Mouse (Mus musculus): ENCODE data around the gene Hoxd10. TPM values are rescaled to one million over a fixed set of nuclear protein-coding genes. Genes with fewer than 3 reads are reported as not detected.

Hoxd10 gene
- polyA plus RNA-seq, 1 experiment from 2014 or later = not detected

DNA sequence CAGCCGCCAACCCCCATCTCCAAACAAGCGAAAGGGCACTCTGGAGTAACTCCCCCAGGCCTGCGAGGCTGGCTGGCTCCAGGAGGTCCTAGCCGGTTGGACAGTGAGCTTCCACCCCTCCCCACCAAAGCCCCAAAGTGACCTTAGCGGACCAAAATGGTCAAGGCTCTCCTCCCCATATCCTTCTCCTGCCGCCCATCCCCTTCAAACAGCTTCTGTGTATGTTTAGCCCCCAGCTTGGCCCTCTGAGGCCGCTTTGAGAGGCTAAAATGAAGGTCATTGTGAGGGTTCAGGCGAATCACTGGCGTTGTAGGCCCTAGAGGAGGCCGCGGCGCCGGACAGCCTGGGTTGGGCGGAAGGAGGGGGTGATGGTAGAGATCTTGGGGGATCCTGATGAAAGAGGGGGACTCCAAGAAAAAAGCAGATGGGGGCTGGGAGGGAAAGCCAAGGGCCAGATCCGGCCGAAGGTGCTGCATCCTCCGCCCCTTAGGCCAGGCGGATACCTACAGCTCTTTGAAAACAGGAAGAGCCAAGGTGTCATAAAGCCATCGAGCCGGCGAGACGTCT lies 8.9 kb downstream of the Hoxd10 start:
- Histone ChIP-seq H3K4me1 (replicated peaks) (peaks cover 27% of the 10 kb centered on the region), H3K9ac (no peak overlapping the region), H3K27ac (no peak overlapping the region), H3K27me3 (peaks cover 99% of the 10 kb centered on the region), H3K9me3 (replicated peaks) (no peaks in the 10 kb centered on the region), H3K36me3 (no peaks in the 10 kb centered on the region), H3K4me3 (no peak overlapping the region), H3K4me2 (no peak overlapping the region)
- 7% methylated on average over 22 of the region's 22 CpGs for WGBS
- no peak for ATAC-seq (replicated peaks; ENCODE audit: insufficient number of reproducible peaks, insufficient read depth, low FRiP score, low read depth)

DNA sequence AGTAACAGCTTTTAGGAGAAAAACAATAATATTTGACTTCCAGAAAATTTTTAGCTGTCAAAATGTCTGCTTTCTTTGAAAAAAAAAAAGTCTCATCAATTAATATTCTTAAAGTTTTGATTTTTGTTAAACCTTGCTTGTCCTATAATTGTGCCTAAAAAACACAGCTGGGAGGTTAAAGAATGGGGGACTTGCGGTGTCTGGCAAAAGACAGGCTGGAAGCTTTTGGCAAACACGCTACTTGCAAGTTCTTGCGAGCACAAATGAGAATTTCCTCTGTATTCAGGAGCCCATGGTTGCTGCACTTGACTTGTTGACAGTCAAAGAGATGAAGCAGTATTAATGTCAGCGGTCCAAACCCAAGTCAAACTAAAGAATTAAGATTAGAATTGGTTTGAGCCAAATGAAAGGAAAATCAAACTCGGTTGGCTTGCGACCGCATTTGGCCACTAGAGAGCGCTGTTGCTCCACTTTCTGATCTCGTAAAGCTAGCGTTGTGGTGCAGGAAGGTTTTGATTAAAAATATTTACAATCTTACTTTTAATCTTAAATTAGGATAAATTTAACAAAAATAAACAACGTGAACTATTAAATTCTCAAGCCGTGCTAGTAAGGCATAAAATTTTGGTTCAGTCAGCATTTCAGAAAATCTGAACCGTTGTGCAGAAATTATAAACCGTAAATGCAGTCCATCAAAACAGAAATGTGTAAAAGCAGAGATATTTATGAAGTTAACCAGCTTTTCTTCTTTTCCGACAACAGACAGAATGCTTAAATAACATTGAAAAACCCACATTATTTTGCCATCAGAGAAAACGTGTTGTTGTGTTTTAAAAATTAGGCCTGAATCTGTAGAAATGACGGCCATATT lies 10.5 kb downstream of the Hoxd10 start:
- WGBS = 14% methylated on average over 17 of the region's 17 CpGs
- Histone ChIP-seq H3K4me3 (no peak overlapping the region), H3K36me3 (no peaks in the 10 kb centered on the region), H3K4me2 (no peak overlapping the region), H3K4me1 (replicated peaks) (peaks cover 28% of the 10 kb centered on the region), H3K9me3 (replicated peaks) (no peaks in the 10 kb centered on the region), H3K27ac (no peak overlapping the region), H3K27me3 (peaks cover 98% of the 10 kb centered on the region), H3K9ac (no peak overlapping the region)
- ATAC-seq (replicated peaks; ENCODE audit: insufficient number of reproducible peaks, insufficient read depth, low FRiP score, low read depth) = no peak

DNA sequence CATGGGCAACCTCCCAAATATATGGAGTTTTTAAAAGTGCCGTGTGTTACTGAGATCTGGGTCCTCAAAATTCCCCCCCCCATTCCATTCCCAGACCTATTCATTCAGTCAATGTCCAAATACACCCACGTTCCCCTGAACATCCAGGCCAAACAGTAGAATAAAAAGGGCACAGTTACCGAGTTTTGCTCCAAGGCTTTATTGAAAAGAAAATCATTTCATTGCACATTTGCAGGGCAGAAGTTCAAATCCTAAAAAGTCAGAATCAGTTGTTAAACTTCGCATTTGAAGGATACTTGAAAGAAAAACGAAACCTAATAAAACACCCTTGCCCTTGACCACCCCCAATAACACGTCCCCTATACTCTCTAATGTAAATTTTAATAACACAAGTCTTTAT lies 11.1 kb downstream of the Hoxd10 start:
- Histone ChIP-seq H3K4me2 (no peak overlapping the region), H3K27me3 (peaks cover 98% of the 10 kb centered on the region), H3K27ac (no peak overlapping the region), H3K4me1 (replicated peaks) (peaks cover 24% of the 10 kb centered on the region), H3K36me3 (no peaks in the 10 kb centered on the region), H3K9me3 (replicated peaks) (no peaks in the 10 kb centered on the region), H3K9ac (no peak overlapping the region), H3K4me3 (no peak overlapping the region)
- WGBS = 31% methylated on average over 6 of the region's 6 CpGs
- no peak for ATAC-seq (replicated peaks; ENCODE audit: insufficient number of reproducible peaks, insufficient read depth, low FRiP score, low read depth)

DNA sequence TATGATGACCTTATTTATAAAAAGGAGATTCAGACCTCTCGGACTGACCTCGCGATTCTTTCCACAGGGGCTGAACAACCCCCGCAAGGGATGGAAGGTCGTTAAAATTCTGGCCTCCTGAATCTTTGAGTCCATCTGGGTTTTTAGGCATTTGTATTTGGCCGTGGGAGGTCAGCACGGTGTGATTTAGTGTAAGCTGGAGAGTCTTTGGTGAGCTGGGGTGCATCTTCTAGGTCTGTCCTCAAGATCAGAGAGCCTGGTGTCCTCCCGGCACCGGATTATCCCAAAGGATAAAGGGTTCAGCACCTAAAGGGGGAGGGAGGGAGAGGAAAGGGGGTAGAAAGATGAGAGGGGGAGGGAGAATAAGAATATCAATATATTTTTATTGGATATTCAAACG lies 11.6 kb downstream of the Hoxd10 start:
- WGBS = 16% methylated on average over 10 of the region's 10 CpGs
- Histone ChIP-seq H3K27me3 (peaks cover 98% of the 10 kb centered on the region), H3K27ac (no peak overlapping the region), H3K4me1 (replicated peaks) (peaks cover 19% of the 10 kb centered on the region), H3K4me2 (no peak overlapping the region), H3K4me3 (no peak overlapping the region), H3K9me3 (replicated peaks) (no peaks in the 10 kb centered on the region), H3K36me3 (no peaks in the 10 kb centered on the region), H3K9ac (no peak overlapping the region)
- ATAC-seq (replicated peaks; ENCODE audit: insufficient number of reproducible peaks, insufficient read depth, low FRiP score, low read depth) = no peak

DNA sequence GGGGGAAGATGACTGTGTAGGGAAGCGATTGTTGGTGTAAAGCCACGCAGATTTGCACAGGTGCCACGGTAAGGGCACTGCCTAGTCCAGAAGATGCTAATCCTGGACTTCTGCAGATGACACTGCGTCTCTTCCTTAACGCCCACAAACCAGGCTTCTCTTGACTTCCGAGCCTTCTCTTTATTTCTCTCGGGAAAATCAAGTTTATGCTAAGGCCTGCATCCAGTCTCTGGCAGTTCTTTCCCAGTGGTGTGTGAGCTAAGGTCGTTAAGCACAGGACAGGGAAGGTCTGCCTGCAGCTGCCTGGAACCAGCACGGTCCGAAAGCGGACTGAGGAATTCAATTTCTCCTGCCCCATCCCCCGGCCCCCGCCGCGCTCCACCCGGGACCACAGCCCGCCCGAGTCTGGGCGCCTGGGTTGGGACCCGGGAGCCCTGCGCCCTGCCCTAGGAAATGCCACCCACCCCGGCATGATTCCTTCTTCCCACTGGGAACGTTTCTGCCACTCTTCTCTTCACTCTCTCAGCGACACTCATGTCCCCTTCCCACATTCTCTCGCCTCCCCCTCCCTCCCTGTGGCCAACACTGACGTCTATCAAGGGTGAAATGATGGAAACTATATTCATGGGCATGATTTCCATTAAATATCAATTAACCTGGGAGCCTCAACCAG lies 12.1 kb downstream of the Hoxd10 start:
- H3K4me1 ChIP-seq (replicated peaks) = peaks cover 14% of the 10 kb centered on the region
- H3K27ac ChIP-seq = no peak overlapping the region
- H3K4me2 ChIP-seq = 0 out of 2 replicates have a peak overlapping the region, but pooled peaks have one; percentile 90
- ATAC-seq (replicated peaks; ENCODE audit: insufficient number of reproducible peaks, insufficient read depth, low FRiP score, low read depth) = no peak
- 6% methylated on average over 26 of the region's 26 CpGs for WGBS
- peaks cover 98% of the 10 kb centered on the region for H3K27me3 ChIP-seq
- peak overlapping the region; percentile 53; the same call in 1 of the 2 replicates for H3K4me3 ChIP-seq
- no peak overlapping the region for H3K9ac ChIP-seq
- no peaks in the 10 kb centered on the region for H3K36me3 ChIP-seq
- no peaks in the 10 kb centered on the region for H3K9me3 ChIP-seq (replicated peaks)

DNA sequence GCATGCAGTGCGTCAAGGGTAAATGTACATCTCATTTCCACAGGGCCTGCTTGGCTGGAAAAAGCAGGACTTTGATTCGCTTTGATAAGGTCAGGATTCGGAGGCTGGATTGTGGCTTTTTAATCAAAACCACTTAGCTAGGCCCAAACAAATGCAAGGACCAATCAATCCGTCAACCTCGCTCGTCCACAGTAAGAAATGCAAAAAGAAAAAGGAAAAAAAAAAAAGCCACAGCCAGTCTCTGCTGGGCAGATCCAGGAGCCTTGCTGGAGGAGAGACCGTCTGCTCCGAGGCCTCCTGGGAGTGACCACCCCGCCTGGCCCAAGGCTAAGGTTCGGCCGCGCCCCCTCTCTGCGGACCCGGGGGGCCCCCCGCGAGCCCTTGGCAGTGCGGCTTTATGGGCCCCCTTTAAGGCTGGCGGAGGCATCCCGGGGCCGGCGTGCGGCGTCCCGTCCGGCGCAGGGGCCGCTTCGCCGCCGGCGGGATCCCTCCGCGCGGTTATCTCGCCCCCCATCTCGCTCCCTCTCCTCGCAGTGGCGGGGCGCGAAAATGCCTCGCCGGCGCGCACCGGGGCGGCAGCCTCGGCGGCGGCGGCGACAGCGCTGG lies 12.8 kb downstream of the Hoxd10 start, which contains the start of gene Hoxd8:
Gene Hoxd8 (plus strand): TSS at position 223 of the 606 bp plus-strand sequence.
- Histone ChIP-seq H3K27me3 (peaks cover 98% of the 10 kb centered on the region), H3K36me3 (no peaks in the 10 kb centered on the region), H3K9ac (peak within 1 kb of the TSS; percentile 46), H3K27ac (no peak within 1 kb of the TSS), H3K4me2 (peak within 1 kb of the TSS; percentile 90), H3K4me3 (peak within 1 kb of the TSS; percentile 53), H3K4me1 (replicated peaks) (peaks cover 14% of the 10 kb centered on the region), H3K9me3 (replicated peaks) (no peaks in the 10 kb centered on the region)
- no peak for ATAC-seq (replicated peaks; ENCODE audit: insufficient number of reproducible peaks, insufficient read depth, low FRiP score, low read depth)
- under 1% methylated on average over 40 of the region's 52 CpGs for WGBS

DNA sequence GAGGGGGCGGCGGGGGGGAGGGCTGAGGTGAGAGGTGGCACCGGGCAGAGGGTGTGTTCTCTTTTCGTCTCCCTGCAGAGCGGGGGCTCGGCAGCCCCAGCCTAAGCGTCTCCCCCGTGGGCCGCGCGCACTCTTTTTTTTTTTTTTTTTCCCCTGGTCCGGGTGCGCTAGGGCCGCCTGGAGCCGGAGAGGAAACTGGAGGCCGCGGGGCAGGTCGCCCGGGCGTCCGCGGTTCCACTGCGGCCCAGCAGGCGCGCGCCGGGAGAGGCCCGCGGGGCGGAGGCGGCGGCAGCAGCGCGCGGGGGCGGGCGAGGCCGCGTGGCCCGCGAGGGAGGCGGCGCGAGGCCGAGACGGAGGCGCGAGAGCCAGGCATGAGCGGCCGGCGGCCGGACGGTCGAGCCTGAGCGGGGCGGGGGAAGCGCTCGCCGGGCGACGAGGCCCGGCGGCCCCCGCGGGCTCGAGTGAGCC lies 13.3 kb downstream of the Hoxd10 start:
- Histone ChIP-seq H3K4me2 (peak overlapping the region; percentile 90), H3K4me3 (peak overlapping the region; percentile 53), H3K9ac (peak overlapping the region; percentile 46), H3K27ac (no peak overlapping the region), H3K27me3 (peaks cover 98% of the 10 kb centered on the region), H3K9me3 (replicated peaks) (no peaks in the 10 kb centered on the region), H3K36me3 (no peaks in the 10 kb centered on the region), H3K4me1 (replicated peaks) (peaks cover 14% of the 10 kb centered on the region)
- under 1% methylated on average over 33 of the region's 66 CpGs for WGBS
- ATAC-seq (replicated peaks; ENCODE audit: insufficient number of reproducible peaks, insufficient read depth, low FRiP score, low read depth) = peak; percentile 47; the same call in 1 of the 2 replicates

DNA sequence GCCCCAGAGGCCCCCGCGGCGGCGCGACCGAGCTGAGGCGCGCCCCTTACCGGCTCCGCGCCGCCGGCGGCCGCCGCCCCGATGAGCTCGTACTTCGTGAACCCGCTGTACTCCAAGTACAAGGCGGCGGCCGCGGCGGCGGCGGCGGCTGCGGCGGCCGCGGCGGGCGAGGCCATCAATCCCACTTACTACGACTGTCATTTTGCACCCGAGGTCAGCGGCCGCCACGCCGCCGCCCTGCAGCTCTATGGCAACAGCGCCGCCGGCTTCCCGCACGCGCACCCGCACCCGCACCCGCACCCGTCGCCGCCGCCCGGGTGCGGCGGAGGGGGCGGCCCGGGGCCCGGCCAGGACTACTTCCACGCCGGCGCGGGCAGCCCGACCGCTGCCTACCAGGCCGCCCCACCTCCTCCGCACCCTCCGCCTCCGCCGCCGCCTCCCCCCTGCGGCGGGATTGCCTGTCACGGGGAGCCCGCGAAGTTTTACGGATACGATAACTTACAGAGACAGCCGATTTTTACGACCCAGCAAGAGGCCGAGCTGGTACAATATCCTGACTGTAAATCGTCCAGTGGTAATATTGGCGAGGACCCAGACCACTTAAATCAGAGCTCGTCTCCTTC lies 13.9 kb downstream of the Hoxd10 start:
- 0 out of 2 replicates have a peak, but pooled peaks have one; percentile 14 for ATAC-seq (replicated peaks; ENCODE audit: insufficient number of reproducible peaks, insufficient read depth, low FRiP score, low read depth)

DNA sequence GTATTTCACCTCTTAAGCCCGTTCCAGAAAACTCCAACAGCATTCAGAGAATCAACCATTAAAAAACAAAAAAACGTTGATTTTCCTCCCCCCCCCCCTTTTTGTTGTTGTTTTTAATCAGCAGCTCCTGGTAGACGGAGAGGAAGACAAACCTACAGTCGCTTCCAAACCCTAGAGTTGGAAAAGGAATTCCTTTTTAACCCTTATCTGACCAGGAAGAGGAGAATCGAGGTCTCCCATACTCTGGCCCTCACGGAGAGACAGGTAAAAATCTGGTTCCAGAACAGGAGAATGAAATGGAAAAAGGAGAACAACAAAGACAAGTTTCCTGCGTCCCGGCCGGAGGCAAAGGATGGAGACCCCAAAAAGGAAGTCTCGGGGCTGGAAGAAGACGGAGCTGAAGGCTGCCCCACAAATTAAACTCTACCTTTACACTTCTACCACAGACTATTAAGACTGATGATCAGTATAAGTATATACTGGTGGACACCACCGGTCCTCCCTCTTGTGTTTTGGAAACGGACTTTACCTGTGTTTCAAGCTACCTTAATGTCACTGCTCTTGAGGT lies 14.8 kb downstream of the Hoxd10 start:
- no peaks in the 10 kb centered on the region for H3K9me3 ChIP-seq (replicated peaks)
- no peaks in the 10 kb centered on the region for H3K36me3 ChIP-seq
- H3K4me2 ChIP-seq = no peak overlapping the region
- WGBS = 3% methylated on average over 13 of the region's 13 CpGs
- H3K27ac ChIP-seq = no peak overlapping the region
- H3K4me3 ChIP-seq = peak overlapping the region; percentile 53; the same call in 1 of the 2 replicates
- H3K4me1 ChIP-seq (replicated peaks) = peaks cover 14% of the 10 kb centered on the region
- H3K27me3 ChIP-seq = peaks cover 96% of the 10 kb centered on the region
- H3K9ac ChIP-seq = no peak overlapping the region
- ATAC-seq (replicated peaks; ENCODE audit: insufficient number of reproducible peaks, insufficient read depth, low FRiP score, low read depth) = no peak

More for the DNA sequence above, 13.9 kb downstream of the Hoxd10 start:
- Histone ChIP-seq H3K4me3 (peak overlapping the region; percentile 53), H3K36me3 (no peaks in the 10 kb centered on the region), H3K27me3 (peaks cover 98% of the 10 kb centered on the region), H3K9me3 (replicated peaks) (no peaks in the 10 kb centered on the region), H3K27ac (no peak overlapping the region), H3K4me2 (peak overlapping the region; percentile 90), H3K9ac (peak overlapping the region; percentile 46), H3K4me1 (replicated peaks) (peaks cover 14% of the 10 kb centered on the region)
- under 1% methylated on average over 70 of the region's 85 CpGs for WGBS

DNA sequence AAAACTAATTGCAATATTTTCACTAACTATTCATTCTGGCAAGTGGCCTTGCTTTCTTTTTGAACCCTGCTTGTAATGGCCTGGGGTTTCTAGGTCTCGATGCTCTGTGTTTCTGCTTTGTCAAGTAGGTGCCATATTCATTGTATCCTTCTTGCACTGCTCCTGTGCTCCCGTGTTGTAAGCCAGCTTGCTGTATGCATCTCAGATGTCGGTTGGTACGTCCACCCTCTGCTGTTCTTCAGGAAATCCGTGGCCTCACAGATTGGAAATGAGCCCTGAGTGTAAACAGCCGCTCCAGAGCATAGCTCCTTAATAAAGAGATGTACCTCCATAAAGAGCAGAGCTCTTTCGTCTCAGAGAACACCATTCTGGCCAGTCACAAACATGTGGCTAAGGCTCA lies 15.9 kb downstream of the Hoxd10 start:
- no peak overlapping the region for H3K4me3 ChIP-seq
- 16% methylated on average over 7 of the region's 7 CpGs for WGBS
- no peak for ATAC-seq (replicated peaks; ENCODE audit: insufficient number of reproducible peaks, insufficient read depth, low FRiP score, low read depth)
- no peaks in the 10 kb centered on the region for H3K36me3 ChIP-seq
- H3K27me3 ChIP-seq = peaks cover 97% of the 10 kb centered on the region
- H3K9me3 ChIP-seq (replicated peaks) = no peaks in the 10 kb centered on the region
- H3K4me1 ChIP-seq (replicated peaks) = peaks cover 24% of the 10 kb centered on the region
- no peak overlapping the region for H3K27ac ChIP-seq
- H3K4me2 ChIP-seq = no peak overlapping the region
- H3K9ac ChIP-seq = no peak overlapping the region

All from heart, embryonic 15.5 days (tissue).